Mouse (Mus musculus) hindbrain, embryonic 11.5 days (tissue): Measurements from ENCODE around the gene Gpc5. TPM values are rescaled to one million over a fixed set of nuclear protein-coding genes. Genes with fewer than 3 reads are reported as not detected.

Source experiments
- ATAC-seq: fragments of 200-750 bp; cut with Nextera tagmentation; 2 replicates; pipeline ENCODE4 v1.8.0; 2017; ENCODE audit warnings: mild to moderate bottlenecking, moderate TSS enrichment, moderate library complexity; ENCODE audit not compliant: low FRiP score
- DNase-seq: peaks from one replicate; pipeline ENCODE4 v3.0.0-alpha.2; 2015; ENCODE audit warnings: low spot score
- H3K27ac ChIP-seq: fragments of 300-500 bp; sonication (generic); 2 replicates; pipeline ENCODE4 v1.5.1; 2014; ENCODE audit warnings: mild to moderate bottlenecking, low read depth, low read length
- H3K27me3 ChIP-seq: fragments of 300-500 bp; sonication (generic); 2 replicates; pipeline ENCODE4 v1.6.1; 2014; ENCODE audit warnings: mild to moderate bottlenecking, low read length, moderate library complexity, mixed read lengths; ENCODE audit not compliant: control insufficient read depth, insufficient read depth
- H3K36me3 ChIP-seq: fragments of 300-500 bp; sonication (generic); 2 replicates; pipeline ENCODE4 v1.6.1; 2014; ENCODE audit warnings: mild to moderate bottlenecking, low read length, moderate library complexity, mixed read lengths; ENCODE audit not compliant: control insufficient read depth, insufficient read depth
- H3K4me1 ChIP-seq: fragments of 300-500 bp; sonication (generic); replicated peaks from 2 replicates; pipeline ENCODE4 v1.6.1; 2014; ENCODE audit warnings: low read length, mixed read lengths; ENCODE audit not compliant: control insufficient read depth, insufficient read depth
- H3K4me2 ChIP-seq: fragments of 300-500 bp; sonication (generic); replicated peaks from 2 replicates; pipeline ENCODE4 v1.6.1; 2014; ENCODE audit warnings: mild to moderate bottlenecking, low read depth, low read length
- H3K4me3 ChIP-seq: fragments of 300-500 bp; sonication (generic); 2 replicates; pipeline ENCODE4 v1.5.1; 2014; ENCODE audit warnings: low read depth, low read length
- H3K9ac ChIP-seq: fragments of 300-500 bp; sonication (generic); 2 replicates; pipeline ENCODE4 v1.6.1; 2014; ENCODE audit warnings: low read depth, low read length
- H3K9me3 ChIP-seq: fragments of 300-500 bp; sonication (generic); 2 replicates; pipeline ENCODE4 v1.6.1; 2016; ENCODE audit warnings: low read length; ENCODE audit not compliant: control insufficient read depth
- WGBS: fragments of 180-500 bp; shearing (Covaris S2); extraction: QIAGEN DNeasy Blood & Tissue Kit; methylation state at CpG from one replicate; pipeline ENCODE4 v1.1.7; 2014; 5-methylcytosine and 5-hydroxymethylcytosine counted together
- polyA plus RNA-seq: library from polyadenylated mRNA; unstranded; fragments of >200 nt; fragmentation: Nextera tagmentation; extraction: Ambion mirVana; gene quantifications from 2 replicates; pipeline ENCODE4 v1.2.1, GENCODE M21; 2014

Gene Gpc5
- polyA plus RNA-seq, 1 experiment from 2014 or later, result 0.73 TPM

- H3K27me3 ChIP-seq, result no peaks in the 10 kb centered on the region
- no peak for ATAC-seq
- no peak overlapping the region for H3K9ac ChIP-seq
- no peaks in the 10 kb centered on the region for H3K36me3 ChIP-seq
- 87% methylated on average over 2 of the region's 2 CpGs for WGBS
- H3K4me1 ChIP-seq, result no peaks in the 10 kb centered on the region
- no peak overlapping the region for H3K27ac ChIP-seq
- H3K9me3 ChIP-seq, result no peaks in the 10 kb centered on the region
- no peak for DNase-seq
- H3K4me3 ChIP-seq, result no peak overlapping the region
- no peak overlapping the region for H3K4me2 ChIP-seq
Observed at GRCm38 (mm10) chr14:115253685-115254084, 161.7 kb downstream of the Gpc5 start.

- DNase-seq, result no peak
- no peak for ATAC-seq
- H3K27me3 ChIP-seq, result no peaks in the 10 kb centered on the region
- no peak overlapping the region for H3K4me2 ChIP-seq
- H3K4me1 ChIP-seq, result no peaks in the 10 kb centered on the region
- 87% methylated on average over 6 of the region's 6 CpGs for WGBS
- no peak overlapping the region for H3K9ac ChIP-seq
- no peaks in the 10 kb centered on the region for H3K9me3 ChIP-seq
- H3K36me3 ChIP-seq, result no peaks in the 10 kb centered on the region
- no peak overlapping the region for H3K27ac ChIP-seq
- H3K4me3 ChIP-seq, result no peak overlapping the region
Observed at GRCm38 (mm10) chr14:115269703-115270402, 177.8 kb downstream of the Gpc5 start.

DNA sequence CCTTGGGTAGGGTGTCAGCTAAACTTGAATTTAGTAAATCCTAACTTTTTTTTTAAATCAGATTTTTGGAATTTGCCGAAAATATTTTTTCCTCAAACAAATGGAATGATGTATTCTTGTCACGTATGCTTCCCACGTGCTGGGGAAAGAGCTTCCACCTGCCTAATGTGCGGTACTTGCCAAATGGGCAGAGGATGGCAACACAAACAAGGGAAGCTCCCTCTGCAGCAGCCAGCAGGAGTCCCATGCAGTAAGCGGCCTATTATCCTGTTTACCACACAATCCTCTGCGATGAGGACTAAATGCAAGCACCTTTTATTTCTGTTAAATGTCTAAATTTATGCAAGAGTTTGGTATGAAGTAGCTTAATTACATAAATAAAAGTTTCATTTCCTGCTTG lies 178.4 kb downstream of the Gpc5 start:
- Histone ChIP-seq H3K36me3 (no peaks in the 10 kb centered on the region), H3K4me1 (no peaks in the 10 kb centered on the region), H3K9me3 (no peaks in the 10 kb centered on the region), H3K27ac (no peak overlapping the region), H3K9ac (no peak overlapping the region), H3K27me3 (no peaks in the 10 kb centered on the region), H3K4me3 (no peak overlapping the region), H3K4me2 (no peak overlapping the region)
- 83% methylated on average over 6 of the region's 6 CpGs for WGBS
- ATAC-seq, result no peak
- no peak for DNase-seq

DNA sequence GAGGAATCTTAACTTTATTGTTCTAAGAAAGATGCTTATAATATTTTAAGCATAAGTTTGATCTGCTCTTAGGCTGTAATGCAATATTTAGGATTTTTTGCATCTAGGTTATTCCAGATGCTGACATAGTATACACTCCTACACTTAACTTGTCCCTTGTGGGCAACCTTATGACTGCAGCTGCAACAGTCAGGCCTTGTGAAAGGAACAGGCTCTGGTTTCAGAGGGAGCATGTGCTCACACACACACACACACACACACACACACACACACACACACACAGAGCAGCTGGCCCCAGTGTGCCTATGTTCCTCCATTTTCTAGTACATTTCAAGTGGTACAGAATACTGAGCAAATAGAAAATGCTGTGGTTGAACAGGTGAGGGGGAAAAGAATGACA lies 190.8 kb downstream of the Gpc5 start:
- H3K36me3 ChIP-seq, result no peaks in the 10 kb centered on the region
- no peak for DNase-seq
- no peaks in the 10 kb centered on the region for H3K27me3 ChIP-seq
- H3K4me3 ChIP-seq, result no peak overlapping the region
- H3K9ac ChIP-seq, result no peak overlapping the region
- no peaks in the 10 kb centered on the region for H3K9me3 ChIP-seq
- no peak overlapping the region for H3K27ac ChIP-seq
- no peak overlapping the region for H3K4me2 ChIP-seq
- ATAC-seq, result no peak
- no peaks in the 10 kb centered on the region for H3K4me1 ChIP-seq

- Histone ChIP-seq H3K4me2 (no peak overlapping the region), H3K27ac (no peak overlapping the region), H3K27me3 (no peaks in the 10 kb centered on the region), H3K4me3 (no peak overlapping the region), H3K4me1 (no peaks in the 10 kb centered on the region), H3K36me3 (no peaks in the 10 kb centered on the region), H3K9me3 (no peaks in the 10 kb centered on the region), H3K9ac (no peak overlapping the region)
- no peak for ATAC-seq
- no peak for DNase-seq
- 88% methylated on average over 2 of the region's 2 CpGs for WGBS
Observed at GRCm38 (mm10) chr14:115324247-115324646, 232.2 kb downstream of the Gpc5 start.

GRCm38 (mm10) chr14:115326426-115326825 lies 234.4 kb downstream of the Gpc5 start:
- H3K36me3 ChIP-seq, result no peaks in the 10 kb centered on the region
- no peak overlapping the region for H3K4me2 ChIP-seq
- H3K4me3 ChIP-seq, result no peak overlapping the region
- WGBS, result 52% methylated on average over 5 of the region's 5 CpGs
- H3K27ac ChIP-seq, result peak overlapping the region; percentile 30; the same call in 1 of the 2 replicates
- ATAC-seq (no peak), DNase-seq (no peak)
- no peaks in the 10 kb centered on the region for H3K4me1 ChIP-seq
- no peaks in the 10 kb centered on the region for H3K9me3 ChIP-seq
- H3K27me3 ChIP-seq, result no peaks in the 10 kb centered on the region
- no peak overlapping the region for H3K9ac ChIP-seq

DNA sequence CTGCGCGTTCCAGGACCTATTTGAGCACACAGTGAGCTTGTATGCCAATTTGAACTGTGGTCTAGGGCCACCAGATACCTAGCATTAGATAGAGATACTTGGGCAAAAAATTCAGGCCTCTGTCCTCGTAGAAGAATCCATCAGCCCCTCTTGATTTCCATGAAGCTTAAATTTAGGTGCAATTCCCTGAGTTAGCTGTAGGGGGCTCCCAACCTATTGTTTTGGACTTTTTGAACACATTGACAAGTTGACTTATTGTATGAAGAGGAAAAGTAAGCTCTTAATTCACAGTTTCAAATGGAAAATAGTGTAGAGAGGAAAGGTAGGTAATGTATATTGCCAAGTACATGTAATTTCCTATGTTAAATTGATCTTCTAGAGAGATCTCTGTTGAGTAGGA lies 247.1 kb downstream of the Gpc5 start:
- Histone ChIP-seq H3K27ac (no peak overlapping the region), H3K9ac (no peak overlapping the region), H3K4me2 (no peak overlapping the region), H3K27me3 (no peaks in the 10 kb centered on the region), H3K36me3 (no peaks in the 10 kb centered on the region), H3K9me3 (no peaks in the 10 kb centered on the region), H3K4me3 (no peak overlapping the region), H3K4me1 (no peaks in the 10 kb centered on the region)
- 89% methylated on average over 3 of the region's 3 CpGs for WGBS
- no peak for ATAC-seq
- DNase-seq, result no peak

DNA sequence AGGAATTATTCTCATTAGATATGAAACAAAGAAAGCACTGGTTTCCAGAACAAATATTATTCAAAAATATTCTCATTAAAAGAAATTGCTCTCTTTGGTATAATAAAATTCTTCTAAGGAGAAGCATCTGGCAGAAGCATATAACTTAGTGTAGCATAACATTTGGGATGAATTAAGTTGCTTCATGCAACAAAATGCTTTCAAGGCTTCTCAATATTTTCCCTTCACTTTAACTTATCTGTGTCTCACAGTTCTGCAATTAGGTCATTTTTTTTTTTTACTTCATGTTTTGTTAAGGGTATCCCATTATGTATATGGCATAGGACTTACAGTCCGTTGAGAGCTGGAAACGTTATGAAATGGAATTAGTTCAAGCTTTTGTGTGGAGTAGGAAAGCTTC lies 250.6 kb downstream of the Gpc5 start:
- Histone ChIP-seq H3K4me3 (no peak overlapping the region), H3K4me1 (no peaks in the 10 kb centered on the region), H3K27me3 (no peaks in the 10 kb centered on the region), H3K9me3 (no peaks in the 10 kb centered on the region), H3K4me2 (no peak overlapping the region), H3K9ac (no peak overlapping the region), H3K27ac (no peak overlapping the region), H3K36me3 (no peaks in the 10 kb centered on the region)
- DNase-seq (no peak), ATAC-seq (no peak)
- WGBS, result 93% methylated on average over 2 of the region's 2 CpGs

GRCm38 (mm10) chr14:115349448-115349847 lies 257.4 kb downstream of the Gpc5 start:
- Histone ChIP-seq H3K9ac (no peak overlapping the region), H3K27me3 (no peaks in the 10 kb centered on the region), H3K4me1 (no peaks in the 10 kb centered on the region), H3K9me3 (no peaks in the 10 kb centered on the region), H3K4me3 (no peak overlapping the region), H3K4me2 (no peak overlapping the region), H3K27ac (no peak overlapping the region), H3K36me3 (no peaks in the 10 kb centered on the region)
- 86% methylated on average over 3 of the region's 3 CpGs for WGBS
- ATAC-seq, result no peak
- no peak for DNase-seq
